Mouse (Mus musculus) erythroblast, embryonic 14.5 days (primary cell): Measurements from ENCODE around the gene Phgr1. TPM values are rescaled to one million over a fixed set of nuclear protein-coding genes. Genes with fewer than 3 reads are reported as not detected.
A peak's percentile ranks its signal among the peaks of the same experiment; 100 is the strongest.

Experiments
- H3K27me3 ChIP-seq: 2 replicates; pipeline ENCODE4 v1.6.1; 2012; ENCODE audit warnings: inconsistent platforms; ENCODE audit not compliant: control insufficient read depth
- H3K36me3 ChIP-seq: 2 replicates; pipeline ENCODE4 v1.6.1; 2012; ENCODE audit warnings: mild to moderate bottlenecking, inconsistent platforms; ENCODE audit not compliant: control insufficient read depth
- H3K4me1 ChIP-seq: 2 replicates; pipeline ENCODE4 v1.6.1; 2012; ENCODE audit warnings: inconsistent platforms; ENCODE audit not compliant: control insufficient read depth
- H3K4me3 ChIP-seq: replicated peaks from 2 replicates; pipeline ENCODE3; 2012; ENCODE audit warnings: moderate library complexity, mild to moderate bottlenecking, inconsistent platforms
- H3K9me3 ChIP-seq: 2 replicates; pipeline ENCODE4 v1.6.1; 2012; ENCODE audit warnings: low read length, inconsistent platforms, mixed read lengths; ENCODE audit not compliant: control insufficient read depth
- GATA1 ChIP-seq: IDR thresholded peaks from 2 replicates; pipeline ENCODE4 v1.6.1; 2012; ENCODE audit warnings: low read length, inconsistent platforms, mixed read lengths
- TAL1 ChIP-seq: IDR thresholded peaks from 3 replicates; pipeline ENCODE4 v1.6.1; 2012; ENCODE audit warnings: low read length, inconsistent platforms, mixed read lengths
- polyA plus RNA-seq: library from polyadenylated mRNA; stranded (reverse); fragments of >175 nt; gene quantifications from 2 replicates; pipeline ENCODE4 v1.2.3, GENCODE M21; 2012

Phgr1 gene
- polyA plus RNA-seq, 1 experiment: not detected

GRCm38 (mm10) chr2:118774536-118774935 is 2.0 kb downstream of the Phgr1 start:
- no peak overlapping the region for H3K4me3 ChIP-seq
- no peak for TF ChIP-seq TAL1
- TF ChIP-seq GATA1: no peak
- H3K9me3 ChIP-seq: no peaks in the 10 kb centered on the region
- H3K27me3 ChIP-seq: peaks cover 16% of the 10 kb centered on the region
- no peaks in the 10 kb centered on the region for H3K36me3 ChIP-seq
- H3K4me1 ChIP-seq: peaks cover 12% of the 10 kb centered on the region

GRCm38 (mm10) chr2:118775396-118775795 is 2.8 kb downstream of the Phgr1 start:
- H3K27me3 ChIP-seq: peaks cover 24% of the 10 kb centered on the region
- H3K9me3 ChIP-seq: no peaks in the 10 kb centered on the region
- H3K4me3 ChIP-seq: no peak overlapping the region
- H3K36me3 ChIP-seq: no peaks in the 10 kb centered on the region
- TF ChIP-seq GATA1: no peak
- TF ChIP-seq TAL1: no peak
- peaks cover 19% of the 10 kb centered on the region for H3K4me1 ChIP-seq

- no peaks in the 10 kb centered on the region for H3K36me3 ChIP-seq
- TF ChIP-seq TAL1 (no peak), GATA1 (no peak)
- no peak overlapping the region for H3K4me3 ChIP-seq
- H3K9me3 ChIP-seq: no peaks in the 10 kb centered on the region
- H3K27me3 ChIP-seq: peaks cover 27% of the 10 kb centered on the region
- H3K4me1 ChIP-seq: peaks cover 19% of the 10 kb centered on the region
Observed at GRCm38 (mm10) chr2:118775846-118776245, 3.3 kb downstream of the Phgr1 start.

- no peaks in the 10 kb centered on the region for H3K9me3 ChIP-seq
- no peaks in the 10 kb centered on the region for H3K36me3 ChIP-seq
- H3K4me3 ChIP-seq: no peak overlapping the region
- H3K27me3 ChIP-seq: peaks cover 31% of the 10 kb centered on the region
- TF ChIP-seq TAL1 (no peak), GATA1 (no peak)
- H3K4me1 ChIP-seq: peaks cover 19% of the 10 kb centered on the region
Observed at GRCm38 (mm10) chr2:118776295-118776694, 3.7 kb downstream of the Phgr1 start.

- H3K4me3 ChIP-seq: no peak overlapping the region
- H3K27me3 ChIP-seq: peaks cover 32% of the 10 kb centered on the region
- peaks cover 21% of the 10 kb centered on the region for H3K4me1 ChIP-seq
- TF ChIP-seq TAL1: no peak
- TF ChIP-seq GATA1: no peak
- no peaks in the 10 kb centered on the region for H3K9me3 ChIP-seq
- H3K36me3 ChIP-seq: no peaks in the 10 kb centered on the region
Observed at GRCm38 (mm10) chr2:118778418-118778817, 5.8 kb downstream of the Phgr1 start.

GRCm38 (mm10) chr2:118779065-118779464 is 6.5 kb downstream of the Phgr1 start:
- TF ChIP-seq GATA1 (no peak), TAL1 (no peak)
- peaks cover 32% of the 10 kb centered on the region for H3K27me3 ChIP-seq
- H3K36me3 ChIP-seq: no peaks in the 10 kb centered on the region
- peaks cover 21% of the 10 kb centered on the region for H3K4me1 ChIP-seq
- no peaks in the 10 kb centered on the region for H3K9me3 ChIP-seq
- H3K4me3 ChIP-seq: peak overlapping the region; percentile 19

- Histone ChIP-seq H3K4me1 (peaks cover 21% of the 10 kb centered on the region), H3K9me3 (no peaks in the 10 kb centered on the region), H3K4me3 (peak within 1 kb of the TSS; percentile 19), H3K36me3 (no peaks in the 10 kb centered on the region), H3K27me3 (peaks cover 32% of the 10 kb centered on the region)
- TF ChIP-seq GATA1: no peak
- no peak for TF ChIP-seq TAL1
Observed at GRCm38 (mm10) chr2:118779504-118780480, 7.2 kb downstream of the Phgr1 start, which contains the start of gene Disp2. TSS of gene Disp2 (plus strand) at chr2:118779719.

- H3K9me3 ChIP-seq: no peaks in the 10 kb centered on the region
- no peak overlapping the region for H3K4me3 ChIP-seq
- peaks cover 21% of the 10 kb centered on the region for H3K4me1 ChIP-seq
- H3K27me3 ChIP-seq: peaks cover 27% of the 10 kb centered on the region
- no peak for TF ChIP-seq GATA1
- no peak for TF ChIP-seq TAL1
- no peaks in the 10 kb centered on the region for H3K36me3 ChIP-seq
Observed at GRCm38 (mm10) chr2:118781115-118781514, 8.5 kb downstream of the Phgr1 start.

GRCm38 (mm10) chr2:118782303-118782702 is 9.7 kb downstream of the Phgr1 start:
- TF ChIP-seq GATA1 (no peak), TAL1 (no peak)
- peaks cover 26% of the 10 kb centered on the region for H3K27me3 ChIP-seq
- H3K9me3 ChIP-seq: no peaks in the 10 kb centered on the region
- H3K4me1 ChIP-seq: peaks cover 30% of the 10 kb centered on the region
- no peak overlapping the region for H3K4me3 ChIP-seq
- H3K36me3 ChIP-seq: no peaks in the 10 kb centered on the region
